Mouse (Mus musculus) G1E (cell line): ENCODE results near the gene Cdk14.

Experiments
- CTCF ChIP-seq: IDR thresholded peaks from 2 replicates; pipeline ENCODE4 v1.5.1; 2012; ENCODE audit warnings: low read depth, low read length, inconsistent platforms, mixed read lengths
- GATA1 ChIP-seq: IDR thresholded peaks from 2 replicates; pipeline ENCODE4 v1.6.1; 2012; ENCODE audit warnings: borderline replicate concordance, low read length, inconsistent platforms, mixed read lengths
- GATA2 ChIP-seq: IDR thresholded peaks from 2 replicates; pipeline ENCODE4 v1.6.1; 2012; ENCODE audit warnings: low read depth, low read length, inconsistent platforms, borderline replicate concordance
- POLR2AphosphoS5 ChIP-seq: IDR thresholded peaks from 2 replicates; pipeline ENCODE4 v1.6.1; 2012; ENCODE audit warnings: low read depth, low read length, inconsistent platforms; ENCODE audit not compliant: insufficient replicate concordance
- TAL1 ChIP-seq: conservative IDR thresholded peaks from 2 replicates; pipeline ENCODE4 v1.6.1; 2012; ENCODE audit warnings: low read depth, low read length, inconsistent platforms, mixed read lengths

DNA sequence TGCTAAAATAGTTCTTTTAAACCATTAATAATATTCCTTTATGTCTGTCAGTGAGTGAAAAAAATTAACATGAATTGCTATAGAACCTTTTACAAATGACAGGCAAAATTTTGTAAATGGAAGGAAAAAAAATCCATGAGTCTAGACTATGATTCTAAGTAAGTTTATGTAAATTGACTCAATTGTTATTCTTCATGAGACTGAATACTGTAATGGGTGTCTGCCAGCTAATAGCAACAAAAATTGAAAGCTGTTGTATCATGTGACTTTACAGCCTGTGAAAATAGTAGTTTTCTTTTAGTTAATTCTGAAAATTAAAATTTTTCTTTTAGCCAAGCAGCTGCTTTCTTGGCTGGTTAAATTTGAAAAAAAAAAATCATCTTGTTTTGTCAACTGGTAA, 234.6 kb downstream of the Cdk14 start:
- TF ChIP-seq CTCF (no peak), TAL1 (no peak), GATA1 (no peak), GATA2 (no peak), POLR2AphosphoS5 (no peak)
